Mouse (Mus musculus) splenic B cell, adult 2 months (primary cell): ENCODE results near the gene Rnaseh2a.

Experiments
- DNase-seq: peaks from one replicate; pipeline ENCODE4 v3.0.0-alpha.2; 2011; ENCODE audit warnings: low read depth, low spot score
- H3K27me3 ChIP-seq: 2 replicates; pipeline ENCODE4 v1.6.1; 2012; ENCODE audit warnings: mild to moderate bottlenecking, low read length, moderate library complexity, mixed read lengths; ENCODE audit not compliant: control insufficient read depth, poor library complexity, insufficient read depth, severe bottlenecking
- H3K36me3 ChIP-seq: 2 replicates; pipeline ENCODE4 v1.6.1; 2012; ENCODE audit warnings: mild to moderate bottlenecking, low read length, moderate library complexity, mixed read lengths; ENCODE audit not compliant: control insufficient read depth, poor library complexity, insufficient read depth, severe bottlenecking

Rnaseh2a gene

DNA sequence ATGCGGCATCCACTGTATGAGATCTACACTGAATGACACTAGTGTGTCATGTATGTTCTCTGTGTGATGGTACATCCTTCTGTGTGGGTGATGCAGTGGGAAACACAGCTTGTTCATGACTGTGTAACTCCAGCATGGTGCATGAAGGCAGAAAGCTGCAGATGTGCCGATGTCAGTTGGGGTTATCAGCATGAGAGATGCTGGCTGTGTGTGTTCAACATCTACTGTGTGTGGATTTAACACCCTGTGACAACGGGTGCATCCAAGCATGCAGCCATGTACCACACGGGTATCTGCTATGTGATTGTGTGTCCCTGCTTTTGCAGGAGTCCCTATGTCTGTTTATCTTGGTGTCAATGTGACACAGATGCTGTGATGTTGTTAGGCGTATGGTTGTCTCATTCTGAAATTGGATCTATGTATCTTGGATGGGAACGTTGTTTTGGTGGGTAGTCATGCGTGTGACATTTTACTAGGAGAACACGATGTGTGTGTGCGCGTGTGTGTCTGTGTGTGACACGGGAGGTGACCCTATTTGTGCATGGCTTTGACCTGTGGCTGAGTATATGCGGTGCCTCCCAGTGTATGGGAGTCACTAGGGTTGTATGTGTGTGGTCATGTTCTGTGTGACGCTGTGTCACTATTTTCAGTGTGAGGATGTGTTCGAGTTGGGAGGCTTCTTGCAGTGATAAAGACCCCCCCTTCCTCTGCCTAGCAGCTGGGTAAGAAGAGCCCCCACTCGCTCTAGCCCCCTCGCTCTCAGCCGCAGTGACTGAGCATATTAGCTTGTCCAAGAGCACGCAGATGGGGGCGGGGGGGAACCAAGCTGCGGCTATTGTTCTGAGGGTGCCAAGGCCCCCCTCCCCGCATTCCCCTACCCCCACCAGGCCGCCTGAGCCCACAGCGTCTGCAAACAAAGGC lies 33.3 kb downstream of the Rnaseh2a start:
- Histone ChIP-seq H3K36me3 (no peaks in the 10 kb centered on the region), H3K27me3 (peaks cover 1% of the 10 kb centered on the region)
- DNase-seq: no peak

GRCm38 (mm10) chr8:84935489-84935888 lies 34.1 kb downstream of the Rnaseh2a start:
- no peak for DNase-seq
- Histone ChIP-seq H3K36me3 (no peaks in the 10 kb centered on the region), H3K27me3 (peaks cover 1% of the 10 kb centered on the region)

DNA sequence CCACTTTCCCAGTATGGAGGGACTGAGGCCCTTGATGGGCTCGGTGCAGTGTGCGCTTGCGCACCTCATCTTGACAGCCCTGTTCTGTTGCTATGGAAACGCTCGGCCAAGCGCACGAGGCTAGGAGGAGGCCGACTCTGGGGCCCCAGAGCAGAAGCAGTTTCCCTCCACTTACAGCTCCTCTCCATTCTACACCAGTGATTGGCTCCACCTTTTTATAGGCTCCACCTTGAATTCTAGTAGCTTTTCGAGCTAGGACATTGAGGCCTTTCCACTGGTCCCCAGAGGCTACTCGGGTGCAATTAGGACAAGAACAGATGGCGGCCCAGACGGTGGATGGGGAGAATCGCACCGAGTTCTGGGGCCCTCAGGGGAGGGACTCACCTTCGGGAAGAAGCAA lies 34.7 kb downstream of the Rnaseh2a start:
- peaks cover 1% of the 10 kb centered on the region for H3K27me3 ChIP-seq
- H3K36me3 ChIP-seq: no peaks in the 10 kb centered on the region
- DNase-seq: peak; percentile 71

DNA sequence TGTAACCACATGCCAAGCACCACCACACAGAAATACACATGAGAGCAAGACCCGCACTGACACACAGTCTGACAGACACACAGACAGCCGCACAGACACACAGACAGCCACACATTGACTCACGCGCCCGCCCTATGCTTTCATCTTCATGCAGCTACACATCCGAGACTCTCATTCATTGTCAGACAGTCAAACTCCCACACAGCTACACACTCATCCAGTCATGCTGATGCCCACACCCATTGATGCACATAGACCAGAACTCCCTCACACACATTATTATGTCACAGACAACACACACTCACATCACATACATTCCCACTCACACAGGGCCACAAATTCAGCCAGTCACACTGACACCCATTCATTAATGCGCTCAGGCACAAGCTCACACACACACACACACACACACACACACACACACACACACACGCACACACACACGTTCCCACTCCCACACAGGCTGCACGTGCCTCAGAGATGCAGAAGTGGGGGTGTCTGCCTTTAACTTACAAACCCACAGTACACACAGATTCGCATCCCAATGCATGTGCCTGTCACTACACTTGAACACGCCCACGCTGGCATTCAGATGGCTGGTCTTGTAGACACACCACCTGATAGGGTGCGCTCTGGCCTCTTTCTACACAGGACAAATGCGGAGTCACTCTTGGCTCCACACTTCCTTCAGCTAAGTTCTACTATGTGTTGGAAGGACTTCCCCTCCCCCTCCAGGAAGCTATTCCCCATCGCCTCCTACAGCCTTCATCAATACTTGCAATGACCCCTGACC lies 35.6 kb downstream of the Rnaseh2a start:
- DNase-seq: no peak
- no peaks in the 10 kb centered on the region for H3K36me3 ChIP-seq
- peaks cover 1% of the 10 kb centered on the region for H3K27me3 ChIP-seq

DNA sequence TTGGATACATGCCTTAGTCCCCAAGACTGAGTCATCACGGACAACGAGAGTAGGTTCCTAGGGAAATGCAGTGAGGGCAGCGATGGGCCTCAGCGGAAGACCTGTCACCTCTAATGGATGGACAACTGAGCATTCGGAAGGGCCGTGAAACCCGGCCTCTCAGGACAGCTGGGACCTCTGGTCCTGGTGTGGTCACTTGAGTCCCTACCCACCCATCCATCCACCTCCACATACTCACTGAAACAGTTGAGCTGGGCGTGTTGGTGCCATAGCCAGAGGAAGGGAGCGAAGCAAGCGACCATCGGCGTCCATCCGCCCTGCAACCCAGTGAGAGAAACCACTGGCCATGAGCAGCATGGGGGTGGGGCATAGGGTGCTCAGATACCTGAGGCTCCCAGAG lies 39.0 kb downstream of the Rnaseh2a start:
- DNase-seq: no peak
- no peaks in the 10 kb centered on the region for H3K27me3 ChIP-seq
- H3K36me3 ChIP-seq: no peaks in the 10 kb centered on the region

DNA sequence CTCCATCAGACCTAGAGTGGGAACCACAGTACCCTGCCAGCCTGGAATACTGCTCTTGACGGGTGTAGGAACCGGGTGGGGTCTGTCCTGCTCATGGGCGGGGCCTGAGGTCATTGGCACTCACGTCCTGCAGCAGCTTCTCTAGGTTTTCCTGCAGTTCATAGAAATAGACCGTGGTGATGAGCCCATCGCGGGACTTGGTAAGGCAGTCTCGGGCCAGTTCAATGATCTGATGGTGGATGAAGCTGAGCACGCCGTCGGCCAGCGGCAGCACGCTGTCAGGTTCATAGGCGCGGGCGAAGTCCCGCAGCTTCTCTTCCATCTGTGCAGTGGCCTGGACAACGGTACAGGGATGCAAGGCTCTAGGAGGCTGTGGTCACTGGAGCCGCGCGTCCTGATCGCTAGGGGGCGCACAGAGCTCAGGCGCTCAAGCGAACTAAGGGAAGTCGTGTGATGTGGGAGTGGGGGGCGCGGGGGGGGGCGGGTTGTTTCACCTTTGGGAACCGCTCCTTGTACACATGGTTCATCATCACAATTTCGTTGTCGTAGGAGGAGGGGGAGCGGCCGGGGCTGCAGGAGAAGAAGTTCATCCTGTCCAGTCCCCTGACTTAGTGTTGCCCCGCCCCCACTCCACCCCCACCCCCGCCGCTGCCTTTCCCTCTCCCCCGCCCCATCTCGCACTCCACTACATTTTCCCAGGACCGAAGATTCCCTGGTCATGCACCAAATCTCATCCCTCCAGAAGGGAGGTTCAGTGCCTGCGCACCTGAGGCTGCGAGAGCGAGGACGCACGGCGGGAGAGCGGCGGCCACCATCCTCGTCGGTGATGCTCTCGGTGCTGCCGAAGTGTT lies 40.9 kb downstream of the Rnaseh2a start:
- H3K36me3 ChIP-seq: no peaks in the 10 kb centered on the region
- peak; percentile 76 for DNase-seq
- H3K27me3 ChIP-seq: no peaks in the 10 kb centered on the region

GRCm38 (mm10) chr8:84927513-84927912 lies 42.1 kb downstream of the Rnaseh2a start:
- no peak for DNase-seq
- no peaks in the 10 kb centered on the region for H3K27me3 ChIP-seq

GRCm38 (mm10) chr8:84925557-84925956 lies 44.0 kb downstream of the Rnaseh2a start:
- 0 out of 2 replicates have a peak, but pooled peaks cover 3% of the 10 kb centered on the region for H3K36me3 ChIP-seq
- no peak for DNase-seq
- H3K27me3 ChIP-seq: no peaks in the 10 kb centered on the region

More at GRCm38 (mm10) chr8:84927513-84927912, 42.1 kb downstream of the Rnaseh2a start:
- H3K36me3 ChIP-seq: no peaks in the 10 kb centered on the region

DNA sequence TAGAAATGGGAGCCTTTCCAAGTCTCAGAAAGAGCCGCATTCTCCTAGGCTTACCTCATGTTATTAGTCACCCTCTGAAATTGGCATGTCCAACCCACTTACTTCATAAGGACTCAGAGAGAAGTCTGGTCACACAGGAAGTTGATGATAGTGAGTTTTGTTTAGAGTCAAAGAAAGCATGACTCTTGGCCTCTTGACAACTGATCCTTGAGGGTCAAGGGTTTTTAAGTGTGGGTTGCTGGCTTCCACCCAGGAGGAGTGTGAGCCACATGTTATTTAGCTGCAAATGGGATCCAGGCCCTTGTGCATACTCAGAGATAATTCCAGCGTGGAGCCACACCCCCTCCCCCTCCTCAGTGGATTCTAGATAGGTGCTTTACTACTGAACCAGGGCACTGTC lies 48.0 kb downstream of the Rnaseh2a start:
- Histone ChIP-seq H3K36me3 (0 out of 2 replicates have a peak, but pooled peaks cover 3% of the 10 kb centered on the region), H3K27me3 (peaks cover 2% of the 10 kb centered on the region)
- DNase-seq: no peak

- peaks cover 6% of the 10 kb centered on the region for H3K36me3 ChIP-seq
- H3K27me3 ChIP-seq: peaks cover 2% of the 10 kb centered on the region
- no peak for DNase-seq
Measured at GRCm38 (mm10) chr8:84918646-84919045, 50.9 kb downstream of the Rnaseh2a start.

- H3K36me3 ChIP-seq: peaks cover 6% of the 10 kb centered on the region
- no peak for DNase-seq
- peaks cover 2% of the 10 kb centered on the region for H3K27me3 ChIP-seq
Measured at GRCm38 (mm10) chr8:84917781-84918180, 51.8 kb downstream of the Rnaseh2a start.

GRCm38 (mm10) chr8:84915269-84915668 lies 54.3 kb downstream of the Rnaseh2a start:
- peaks cover 2% of the 10 kb centered on the region for H3K27me3 ChIP-seq
- H3K36me3 ChIP-seq: peaks cover 3% of the 10 kb centered on the region
- DNase-seq: no peak

DNA sequence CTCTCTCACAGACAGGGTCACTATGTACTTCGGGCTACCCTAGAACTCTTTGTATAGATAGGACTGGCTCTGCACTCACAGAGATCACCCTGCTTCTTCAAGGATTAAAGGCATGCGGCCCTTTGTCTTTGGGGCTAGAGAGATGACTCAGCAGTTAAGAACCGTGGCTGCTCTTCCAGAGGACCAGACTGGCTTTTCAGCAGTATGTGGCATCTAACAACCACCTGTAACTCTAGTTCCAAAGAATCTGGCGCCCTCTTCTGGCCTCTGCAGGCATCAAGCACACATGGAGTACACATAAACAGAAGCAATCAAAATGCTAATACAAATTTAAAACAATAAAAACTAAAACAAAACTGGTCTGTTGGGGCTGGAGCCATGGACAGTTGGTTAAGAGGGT lies 55.6 kb downstream of the Rnaseh2a start:
- peaks cover 2% of the 10 kb centered on the region for H3K27me3 ChIP-seq
- peak; percentile 81 for DNase-seq
- peaks cover 3% of the 10 kb centered on the region for H3K36me3 ChIP-seq

DNA sequence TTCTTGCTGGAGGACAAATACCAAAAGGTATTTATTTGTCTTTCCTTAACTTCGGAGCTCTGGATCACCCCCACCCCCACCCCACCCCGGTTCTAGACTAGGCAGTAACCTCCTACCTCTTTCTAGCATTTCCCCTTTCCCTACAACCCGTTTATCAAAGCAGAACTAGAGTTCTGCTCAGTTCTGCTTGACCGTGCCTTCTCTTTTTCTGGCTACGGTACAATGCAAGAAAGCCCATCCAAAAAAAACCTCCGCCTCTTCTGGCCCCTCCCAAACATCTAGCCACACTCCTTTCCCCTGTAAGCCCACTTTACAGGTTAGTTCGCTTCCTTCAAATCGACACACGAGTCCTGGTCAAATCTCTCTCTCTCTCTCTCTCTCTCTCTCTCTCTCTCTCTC lies 56.1 kb downstream of the Rnaseh2a start:
- Histone ChIP-seq H3K27me3 (peaks cover 2% of the 10 kb centered on the region), H3K36me3 (peaks cover 3% of the 10 kb centered on the region)
- peak; percentile 81 for DNase-seq
